Mouse (Mus musculus): Measurements from ENCODE around the gene Ifrd1. TPM values are rescaled to one million over a fixed set of nuclear protein-coding genes. Genes with fewer than 3 reads are reported as not detected.

Gene Ifrd1
- polyA plus RNA-seq (2015; fragmentation: Nextera tagmentation; extraction: Ambion mirVana), result 122 TPM in 2 replicates

- H3K27ac ChIP-seq (replicated peaks), result peak within 1 kb of the TSS; percentile 8; the same call in 1 of the 2 replicates
- WGBS, result 60% methylated on average over 5 of the region's 5 CpGs
Measured at GRCm38 (mm10) chr12:40248454-40249180, at the start of gene Ifrd1. Gene Ifrd1 (minus strand): TSS chr12:40248504.

GRCm38 (mm10) chr12:40286539-40286938 is 38.2 kb upstream of the Ifrd1 start:
- DNase-seq (ENCODE audit: low spot score) (no peak), ATAC-seq (ENCODE audit: low FRiP score, low TSS enrichment) (no peak)
- Histone ChIP-seq H3K4me2 (replicated peaks; ENCODE audit: low read depth) (no peak overlapping the region), H3K27ac (replicated peaks) (no peak overlapping the region), H3K27me3 (ENCODE audit: control insufficient read depth, insufficient read depth, low read length) (no peaks in the 10 kb centered on the region), H3K9ac (ENCODE audit: low read length) (no peak overlapping the region), H3K4me3 (ENCODE audit: low read depth, low read length) (no peak overlapping the region), H3K9me3 (ENCODE audit: control insufficient read depth, low read length) (no peaks in the 10 kb centered on the region), H3K36me3 (ENCODE audit: control insufficient read depth, insufficient read depth, low read length) (no peaks in the 10 kb centered on the region), H3K4me1 (replicated peaks; ENCODE audit: control insufficient read depth, insufficient read depth) (no peaks in the 10 kb centered on the region)
- WGBS, result 63% methylated on average over 4 of the region's 4 CpGs
- TF ChIP-seq CTCF (IDR thresholded peaks at IDR 0.05; ENCODE audit: low read depth), result no peak
- no peak for TF ChIP-seq EP300 (optimal IDR thresholded peaks at IDR 0.05)

More at GRCm38 (mm10) chr12:40248454-40249180, at the start of gene Ifrd1:
- ATAC-seq (ENCODE audit: low FRiP score, low TSS enrichment) (no peak), DNase-seq (ENCODE audit: low spot score) (no peak)
- TF ChIP-seq EP300 (optimal IDR thresholded peaks at IDR 0.05) (no peak), CTCF (IDR thresholded peaks at IDR 0.05; ENCODE audit: low read depth) (no peak)
- Histone ChIP-seq H3K27me3 (ENCODE audit: control insufficient read depth, insufficient read depth, low read length) (no peaks in the 10 kb centered on the region), H3K4me2 (replicated peaks; ENCODE audit: low read depth) (no peak within 1 kb of the TSS), H3K36me3 (ENCODE audit: control insufficient read depth, insufficient read depth, low read length) (no peaks in the 10 kb centered on the region), H3K9ac (ENCODE audit: low read length) (no peak within 1 kb of the TSS), H3K9me3 (ENCODE audit: control insufficient read depth, low read length) (no peaks in the 10 kb centered on the region), H3K4me3 (ENCODE audit: low read depth, low read length) (no peak within 1 kb of the TSS), H3K4me1 (replicated peaks; ENCODE audit: control insufficient read depth, insufficient read depth) (peaks cover 2% of the 10 kb centered on the region; the same call in 1 of the 2 replicates)

GRCm38 (mm10) chr12:40280596-40281325 is 32.5 kb upstream of the Ifrd1 start:
- H3K27me3 ChIP-seq (ENCODE audit: control insufficient read depth, insufficient read depth, low read length), result no peaks in the 10 kb centered on the region

GRCm38 (mm10) chr12:40277581-40277980 is 29.3 kb upstream of the Ifrd1 start:
- Histone ChIP-seq H3K4me3 (ENCODE audit: low read depth, low read length) (no peak overlapping the region), H3K4me1 (replicated peaks; ENCODE audit: control insufficient read depth, insufficient read depth) (no peaks in the 10 kb centered on the region), H3K9ac (ENCODE audit: low read length) (no peak overlapping the region), H3K9me3 (ENCODE audit: control insufficient read depth, low read length) (no peaks in the 10 kb centered on the region), H3K4me2 (replicated peaks; ENCODE audit: low read depth) (no peak overlapping the region), H3K27ac (replicated peaks) (no peak overlapping the region), H3K36me3 (ENCODE audit: control insufficient read depth, insufficient read depth, low read length) (no peaks in the 10 kb centered on the region), H3K27me3 (ENCODE audit: control insufficient read depth, insufficient read depth, low read length) (no peaks in the 10 kb centered on the region)
- WGBS, result 76% methylated on average over 3 of the region's 3 CpGs
- ATAC-seq (ENCODE audit: low FRiP score, low TSS enrichment), result no peak
- TF ChIP-seq EP300 (optimal IDR thresholded peaks at IDR 0.05) (no peak), CTCF (IDR thresholded peaks at IDR 0.05; ENCODE audit: low read depth) (no peak)
- no peak for DNase-seq (ENCODE audit: low spot score)

More at GRCm38 (mm10) chr12:40280596-40281325, 32.5 kb upstream of the Ifrd1 start:
- H3K36me3 ChIP-seq (ENCODE audit: control insufficient read depth, insufficient read depth, low read length), result no peaks in the 10 kb centered on the region
- no peak for TF ChIP-seq CTCF (IDR thresholded peaks at IDR 0.05; ENCODE audit: low read depth)
- TF ChIP-seq EP300 (optimal IDR thresholded peaks at IDR 0.05), result no peak
- H3K4me3 ChIP-seq (ENCODE audit: low read depth, low read length), result no peak overlapping the region
- WGBS, result 78% methylated on average over 4 of the region's 4 CpGs
- H3K9me3 ChIP-seq (ENCODE audit: control insufficient read depth, low read length), result no peaks in the 10 kb centered on the region
- no peak overlapping the region for H3K27ac ChIP-seq (replicated peaks)
- ATAC-seq (ENCODE audit: low FRiP score, low TSS enrichment), result no peak
- H3K9ac ChIP-seq (ENCODE audit: low read length), result no peak overlapping the region
- no peak for DNase-seq (ENCODE audit: low spot score)
- no peaks in the 10 kb centered on the region for H3K4me1 ChIP-seq (replicated peaks; ENCODE audit: control insufficient read depth, insufficient read depth)
- no peak overlapping the region for H3K4me2 ChIP-seq (replicated peaks; ENCODE audit: low read depth)

- DNase-seq (ENCODE audit: low spot score) (no peak), ATAC-seq (ENCODE audit: low FRiP score, low TSS enrichment) (no peak)
- Histone ChIP-seq H3K9ac (ENCODE audit: low read length) (no peak overlapping the region), H3K4me1 (replicated peaks; ENCODE audit: control insufficient read depth, insufficient read depth) (no peaks in the 10 kb centered on the region), H3K4me3 (ENCODE audit: low read depth, low read length) (no peak overlapping the region), H3K36me3 (ENCODE audit: control insufficient read depth, insufficient read depth, low read length) (no peaks in the 10 kb centered on the region), H3K4me2 (replicated peaks; ENCODE audit: low read depth) (no peak overlapping the region), H3K27me3 (ENCODE audit: control insufficient read depth, insufficient read depth, low read length) (no peaks in the 10 kb centered on the region), H3K27ac (replicated peaks) (no peak overlapping the region), H3K9me3 (ENCODE audit: control insufficient read depth, low read length) (no peaks in the 10 kb centered on the region)
- no peak for TF ChIP-seq EP300 (optimal IDR thresholded peaks at IDR 0.05)
- no peak for TF ChIP-seq CTCF (IDR thresholded peaks at IDR 0.05; ENCODE audit: low read depth)
Measured at GRCm38 (mm10) chr12:40274931-40275330, 26.6 kb upstream of the Ifrd1 start.

GRCm38 (mm10) chr12:40273339-40273738 is 25.0 kb upstream of the Ifrd1 start:
- 80% methylated on average over 4 of the region's 4 CpGs for WGBS
- Histone ChIP-seq H3K27me3 (ENCODE audit: control insufficient read depth, insufficient read depth, low read length) (no peaks in the 10 kb centered on the region), H3K27ac (replicated peaks) (no peak overlapping the region), H3K9me3 (ENCODE audit: control insufficient read depth, low read length) (no peaks in the 10 kb centered on the region), H3K36me3 (ENCODE audit: control insufficient read depth, insufficient read depth, low read length) (no peaks in the 10 kb centered on the region), H3K9ac (ENCODE audit: low read length) (no peak overlapping the region), H3K4me2 (replicated peaks; ENCODE audit: low read depth) (no peak overlapping the region), H3K4me3 (ENCODE audit: low read depth, low read length) (no peak overlapping the region), H3K4me1 (replicated peaks; ENCODE audit: control insufficient read depth, insufficient read depth) (no peaks in the 10 kb centered on the region)
- DNase-seq (ENCODE audit: low spot score) (no peak), ATAC-seq (ENCODE audit: low FRiP score, low TSS enrichment) (no peak)
- TF ChIP-seq EP300 (optimal IDR thresholded peaks at IDR 0.05) (no peak), CTCF (IDR thresholded peaks at IDR 0.05; ENCODE audit: low read depth) (no peak)
